Mouse (Mus musculus): ENCODE measurements at regions not wholly inside any gene's neighbourhood (a gene's known extent, or its start where the extent isn't known, plus 50 kb on each side); places are given as distances from the start of the nearest gene placed in this dataset.
A peak's percentile ranks its signal among the peaks of the same experiment; 100 is the strongest.

DNA sequence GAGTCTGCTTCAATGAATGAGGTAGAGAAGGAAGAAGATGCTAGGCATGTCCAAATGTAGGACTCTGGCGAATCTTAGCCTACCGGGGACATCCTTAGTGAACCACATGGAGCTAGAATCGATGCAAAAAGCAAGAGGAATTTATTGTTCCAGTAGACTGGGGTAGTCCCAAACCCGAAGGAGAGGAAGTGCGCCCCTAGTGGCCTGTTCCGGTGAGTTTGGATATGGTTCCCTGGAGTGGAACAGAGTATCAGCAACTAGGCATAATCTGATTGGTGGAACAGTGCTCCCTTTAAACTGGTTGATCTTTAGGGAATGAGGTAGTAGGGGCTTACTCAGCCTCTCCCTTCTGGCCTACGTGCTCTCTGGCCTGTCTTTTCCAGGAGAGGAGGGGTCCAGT, 174.0 kb downstream of the Fam76b start:
- no peaks in the 10 kb centered on the region for H3K27me3 ChIP-seq (ENCODE audit: control insufficient read depth, insufficient read depth, low read length)
- WGBS: 88% methylated on average over 7 of the region's 7 CpGs
- no peak overlapping the region for H3K4me3 ChIP-seq (ENCODE audit: low read depth, low read length)
- H3K4me1 ChIP-seq (ENCODE audit: control insufficient read depth, insufficient read depth, insufficient read length, low read length): no peaks in the 10 kb centered on the region; the same call in 1 of the 2 replicates
- H3K36me3 ChIP-seq (ENCODE audit: control insufficient read depth, insufficient read depth, low read length): no peaks in the 10 kb centered on the region
- TF ChIP-seq CTCF (IDR thresholded peaks at IDR 0.05; ENCODE audit: extremely low read depth, insufficient read length, insufficient replicate concordance, low read depth, low read length) (peak; percentile 31; the same call in 1 of the 2 replicates), POLR2A (IDR thresholded peaks at IDR 0.05; ENCODE audit: low read depth, low read length) (no peak)
- no peak overlapping the region for H3K27ac ChIP-seq (ENCODE audit: insufficient read depth, low read depth, low read length)

DNA sequence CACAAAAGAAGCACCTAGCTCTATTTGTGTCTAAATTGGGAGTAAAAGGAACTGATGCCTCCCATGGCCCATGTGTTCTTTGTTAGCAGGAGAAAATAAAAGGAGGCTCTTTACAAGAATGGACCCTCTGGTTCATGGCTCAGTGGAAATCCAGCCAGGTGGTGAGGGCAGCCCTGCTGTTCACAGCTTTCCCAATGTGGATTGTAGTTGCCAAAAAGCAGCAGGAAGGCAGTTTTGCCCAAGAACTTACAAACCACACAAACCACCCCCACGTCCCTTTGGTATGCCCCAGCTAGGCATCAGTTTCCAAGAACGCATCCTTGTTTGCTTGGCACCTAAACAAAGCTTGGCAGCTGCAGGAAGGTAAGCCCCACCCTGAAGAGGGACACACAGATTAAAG, 174.7 kb downstream of the Fam76b start:
- no peaks in the 10 kb centered on the region; the same call in 1 of the 2 replicates for H3K4me1 ChIP-seq (ENCODE audit: control insufficient read depth, insufficient read depth, insufficient read length, low read length)
- TF ChIP-seq POLR2A (IDR thresholded peaks at IDR 0.05; ENCODE audit: low read depth, low read length): no peak
- TF ChIP-seq CTCF (IDR thresholded peaks at IDR 0.05; ENCODE audit: extremely low read depth, insufficient read length, insufficient replicate concordance, low read depth, low read length): no peak
- 34% methylated on average over 2 of the region's 2 CpGs for WGBS
- H3K4me3 ChIP-seq (ENCODE audit: low read depth, low read length): no peak overlapping the region
- H3K27ac ChIP-seq (ENCODE audit: insufficient read depth, low read depth, low read length): no peak overlapping the region
- no peaks in the 10 kb centered on the region for H3K27me3 ChIP-seq (ENCODE audit: control insufficient read depth, insufficient read depth, low read length)
- no peaks in the 10 kb centered on the region for H3K36me3 ChIP-seq (ENCODE audit: control insufficient read depth, insufficient read depth, low read length)

DNA sequence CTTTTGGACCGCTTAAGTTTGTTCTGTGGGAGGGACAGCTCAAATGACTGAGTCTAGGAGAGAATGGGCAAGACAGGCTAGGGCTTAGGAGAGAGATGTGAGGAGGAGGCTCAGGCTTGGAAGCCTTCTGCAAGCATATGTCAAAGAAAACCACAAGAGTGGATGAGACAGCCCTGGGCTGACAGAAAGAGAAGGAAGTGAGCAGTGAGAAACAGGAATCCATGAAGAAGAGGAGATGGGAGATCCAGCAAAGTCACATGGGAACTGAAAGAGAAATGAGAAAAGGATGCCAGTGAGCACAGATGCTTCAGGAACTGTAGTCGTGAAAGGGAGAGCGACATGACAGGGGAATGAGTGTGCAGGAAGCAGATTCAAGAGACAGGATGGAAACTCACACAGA, 175.6 kb downstream of the Fam76b start:
- Histone ChIP-seq H3K27me3 (ENCODE audit: control insufficient read depth, insufficient read depth, low read length) (no peaks in the 10 kb centered on the region), H3K4me3 (ENCODE audit: low read depth, low read length) (no peak overlapping the region), H3K36me3 (ENCODE audit: control insufficient read depth, insufficient read depth, low read length) (no peaks in the 10 kb centered on the region), H3K27ac (ENCODE audit: insufficient read depth, low read depth, low read length) (no peak overlapping the region), H3K4me1 (ENCODE audit: control insufficient read depth, insufficient read depth, insufficient read length, low read length) (no peaks in the 10 kb centered on the region; the same call in 1 of the 2 replicates)
- WGBS: 69% methylated on average over 3 of the region's 3 CpGs
- TF ChIP-seq CTCF (IDR thresholded peaks at IDR 0.05; ENCODE audit: extremely low read depth, insufficient read length, insufficient replicate concordance, low read depth, low read length): no peak

DNA sequence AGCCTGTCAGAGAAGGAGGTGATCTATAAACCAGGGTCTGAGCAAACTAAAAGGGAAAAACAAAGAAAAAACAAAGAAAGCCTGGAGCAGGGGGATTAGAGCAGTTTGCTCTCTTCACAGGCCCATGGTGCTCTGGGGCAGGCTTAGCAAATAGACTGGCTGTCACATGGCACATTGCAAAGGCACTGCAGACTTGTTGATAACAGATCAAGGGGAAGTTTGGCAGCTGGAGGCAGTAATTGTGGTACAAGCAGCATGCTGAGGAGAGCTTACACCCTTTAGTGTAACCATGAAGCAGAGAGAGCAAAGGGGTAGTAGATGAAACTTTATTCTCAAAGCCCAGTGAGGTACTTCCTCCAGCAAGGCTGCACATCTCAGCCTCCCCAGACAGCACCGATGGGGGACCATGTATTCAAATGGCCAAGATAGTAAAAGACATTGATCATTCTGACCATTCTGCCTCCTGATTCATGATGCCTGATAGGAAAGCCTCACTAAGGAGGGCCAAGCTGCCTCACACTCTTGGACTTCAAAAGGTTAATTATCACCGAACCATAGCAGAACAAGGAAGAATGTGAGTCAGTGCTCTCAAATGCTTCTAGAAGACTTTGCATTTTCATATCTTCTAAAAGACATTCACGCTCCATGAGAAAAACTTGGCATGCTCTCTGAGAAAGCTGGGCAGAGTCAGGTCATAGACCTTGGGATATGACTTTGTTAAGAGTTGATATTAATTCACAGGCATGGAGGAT, 178.9 kb downstream of the Fam76b start:
- H3K27me3 ChIP-seq (ENCODE audit: control insufficient read depth, insufficient read depth, low read length): no peaks in the 10 kb centered on the region

GRCm38 (mm10) chr9:14009451-14009850, 181.9 kb downstream of the Fam76b start:
- Histone ChIP-seq H3K27ac (ENCODE audit: insufficient read depth, low read depth, low read length) (no peak overlapping the region), H3K36me3 (ENCODE audit: control insufficient read depth, insufficient read depth, low read length) (no peaks in the 10 kb centered on the region), H3K27me3 (ENCODE audit: control insufficient read depth, insufficient read depth, low read length) (no peaks in the 10 kb centered on the region), H3K4me1 (ENCODE audit: control insufficient read depth, insufficient read depth, insufficient read length, low read length) (no peaks in the 10 kb centered on the region), H3K4me3 (ENCODE audit: low read depth, low read length) (no peak overlapping the region)
- TF ChIP-seq CTCF (IDR thresholded peaks at IDR 0.05; ENCODE audit: extremely low read depth, insufficient read length, insufficient replicate concordance, low read depth, low read length) (no peak), POLR2A (IDR thresholded peaks at IDR 0.05; ENCODE audit: low read depth, low read length) (no peak)
- WGBS: 84% methylated on average over 5 of the region's 5 CpGs

More for the DNA sequence above, 178.9 kb downstream of the Fam76b start:
- 51% methylated on average over 3 of the region's 3 CpGs for WGBS
- TF ChIP-seq CTCF (IDR thresholded peaks at IDR 0.05; ENCODE audit: extremely low read depth, insufficient read length, insufficient replicate concordance, low read depth, low read length): no peak
- no peak for TF ChIP-seq POLR2A (IDR thresholded peaks at IDR 0.05; ENCODE audit: low read depth, low read length)
- H3K4me3 ChIP-seq (ENCODE audit: low read depth, low read length): no peak overlapping the region
- no peak overlapping the region for H3K27ac ChIP-seq (ENCODE audit: insufficient read depth, low read depth, low read length)
- H3K36me3 ChIP-seq (ENCODE audit: control insufficient read depth, insufficient read depth, low read length): no peaks in the 10 kb centered on the region
- no peaks in the 10 kb centered on the region; the same call in 1 of the 2 replicates for H3K4me1 ChIP-seq (ENCODE audit: control insufficient read depth, insufficient read depth, insufficient read length, low read length)

GRCm38 (mm10) chr9:14010261-14010949, 182.9 kb downstream of the Fam76b start:
- Histone ChIP-seq H3K36me3 (ENCODE audit: control insufficient read depth, insufficient read depth, low read length) (no peaks in the 10 kb centered on the region), H3K4me3 (ENCODE audit: low read depth, low read length) (no peak overlapping the region), H3K4me1 (ENCODE audit: control insufficient read depth, insufficient read depth, insufficient read length, low read length) (no peaks in the 10 kb centered on the region), H3K27me3 (ENCODE audit: control insufficient read depth, insufficient read depth, low read length) (no peaks in the 10 kb centered on the region), H3K27ac (ENCODE audit: insufficient read depth, low read depth, low read length) (no peak overlapping the region)
- TF ChIP-seq POLR2A (IDR thresholded peaks at IDR 0.05; ENCODE audit: low read depth, low read length) (no peak), CTCF (IDR thresholded peaks at IDR 0.05; ENCODE audit: extremely low read depth, insufficient read length, insufficient replicate concordance, low read depth, low read length) (no peak)
- 61% methylated on average over 5 of the region's 5 CpGs for WGBS

GRCm38 (mm10) chr9:14024216-14024615, 196.7 kb downstream of the Fam76b start:
- no peak overlapping the region for H3K27ac ChIP-seq (ENCODE audit: insufficient read depth, low read depth, low read length)
- no peaks in the 10 kb centered on the region for H3K4me1 ChIP-seq (ENCODE audit: control insufficient read depth, insufficient read depth, insufficient read length, low read length)
- no peak overlapping the region for H3K4me3 ChIP-seq (ENCODE audit: low read depth, low read length)
- H3K36me3 ChIP-seq (ENCODE audit: control insufficient read depth, insufficient read depth, low read length): no peaks in the 10 kb centered on the region
- H3K27me3 ChIP-seq (ENCODE audit: control insufficient read depth, insufficient read depth, low read length): no peaks in the 10 kb centered on the region
- TF ChIP-seq CTCF (IDR thresholded peaks at IDR 0.05; ENCODE audit: extremely low read depth, insufficient read length, insufficient replicate concordance, low read depth, low read length) (no peak), POLR2A (IDR thresholded peaks at IDR 0.05; ENCODE audit: low read depth, low read length) (no peak)

Data from small intestine, adult 2 months (tissue).